ENCODE assay signal across 11 mouse cellular contexts in the genomic region with DNA sequence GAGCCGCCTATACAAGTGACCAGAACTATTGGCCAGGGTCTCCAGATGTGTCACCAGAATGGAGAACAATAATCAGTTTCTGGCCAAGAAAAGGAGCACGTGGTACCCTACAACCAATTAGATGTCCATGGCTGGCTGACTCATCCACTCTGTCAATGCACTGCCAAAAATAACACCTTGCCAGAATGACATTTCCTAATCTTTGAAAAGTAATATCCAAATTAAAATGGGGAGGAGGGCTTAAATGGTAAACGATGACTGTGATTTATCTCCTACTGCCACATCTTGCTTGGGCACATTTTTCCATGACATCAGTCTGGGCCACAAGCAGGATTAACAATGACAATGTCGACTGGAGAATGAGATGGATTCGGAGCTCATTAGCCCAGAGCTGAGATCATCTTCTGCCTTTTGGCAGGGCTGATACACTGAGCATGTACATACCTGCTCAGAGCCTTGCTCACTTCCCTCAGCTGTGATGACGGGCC.
DNase-seq lines count a peak whose midpoint lies in the region; ATAC-seq and TF ChIP-seq lines count a peak whose summit lies in the region.
"Had no signal": no experiment of that assay in that cellular context is flagged by ENCODE, and none has a peak within 500 bp of the region (broad histone marks: within the 10 kb centered on the region; RNA-seq: fewer than 3 reads in every experiment).

No protein-coding gene starts in this region.

- 83% methylated on average over 6 of the region's 6 CpGs for WGBS in limb, embryonic 13.5 days
- 83% methylated on average over 6 of the region's 6 CpGs for WGBS in limb, embryonic 10.5 days
- 62% methylated on average over 6 of the region's 6 CpGs for WGBS in midbrain, postnatal 0 days

- no peaks in the 10 kb centered on the region for H3K9me3 ChIP-seq in limb, embryonic 13.5 days
- no peaks in the 10 kb centered on the region for H3K9me3 ChIP-seq in limb, embryonic 10.5 days (replicated peaks)
- no peaks in the 10 kb centered on the region for H3K9me3 ChIP-seq in midbrain, postnatal 0 days (ENCODE audit: low read length)

- TF ChIP-seq CTCF in midbrain, postnatal 0 days (IDR thresholded peaks at IDR 0.05): no peak

- H3K36me3 ChIP-seq in limb, embryonic 13.5 days: no peaks in the 10 kb centered on the region
- H3K36me3 ChIP-seq in limb, embryonic 10.5 days: peaks cover 19% of the 10 kb centered on the region
- no peaks in the 10 kb centered on the region for H3K36me3 ChIP-seq in midbrain, postnatal 0 days (ENCODE audit: insufficient read depth, low read length)

- H3K4me2 ChIP-seq in limb, embryonic 13.5 days (replicated peaks): no peak overlapping the region
- no peak overlapping the region for H3K4me2 ChIP-seq in midbrain, postnatal 0 days (ENCODE audit: low read depth, low read length, poor library complexity, severe bottlenecking)

- no peak overlapping the region; the same call in 1 of the 2 replicates for H3K27ac ChIP-seq in limb, embryonic 13.5 days
- no peak overlapping the region for H3K27ac ChIP-seq in limb, embryonic 10.5 days
- H3K27ac ChIP-seq in midbrain, postnatal 0 days (ENCODE audit: low read depth, low read length): 0 out of 2 replicates have a peak overlapping the region, but pooled peaks have one; percentile 14

- peak; percentile 36 for DNase-seq in adrenal gland, postnatal 14 days
- no peak for DNase-seq in adrenal gland, adult 8-10 months
- DNase-seq in limb, embryonic 10.5 days (ENCODE audit: low spot score): no peak
- peak; percentile 72 for DNase-seq in fat pad, adult 2 months (ENCODE audit: extremely low read depth, low read depth, low spot score)
- no peak for DNase-seq in midbrain, postnatal 0 days (ENCODE audit: low spot score)
- DNase-seq in c-Kit-positive CD71-positive TER-119-positive erythroid progenitor cells, embryonic 14.5 days (ENCODE audit: low spot score): no peak
- DNase-seq: B cell, adult 2 months; cerebellum, postnatal 36 days; kidney, postnatal 10 days had no signal

- H3K4me1 ChIP-seq in limb, embryonic 13.5 days: peaks cover 70% of the 10 kb centered on the region
- H3K4me1 ChIP-seq in limb, embryonic 10.5 days: peaks cover 97% of the 10 kb centered on the region
- H3K4me1 ChIP-seq in midbrain, postnatal 0 days (ENCODE audit: insufficient read depth, low read length): peaks cover 4% of the 10 kb centered on the region; the same call in 1 of the 2 replicates

- H3K27me3 ChIP-seq in limb, embryonic 13.5 days: peaks cover 24% of the 10 kb centered on the region
- H3K27me3 ChIP-seq in limb, embryonic 10.5 days (ENCODE audit: low read depth, poor library complexity, severe bottlenecking): no peaks in the 10 kb centered on the region
- no peaks in the 10 kb centered on the region for H3K27me3 ChIP-seq in midbrain, postnatal 0 days (ENCODE audit: insufficient read depth, low read length)

- no peak overlapping the region for H3K9ac ChIP-seq in limb, embryonic 13.5 days
- no peak overlapping the region for H3K9ac ChIP-seq in midbrain, postnatal 0 days (replicated peaks; ENCODE audit: low read length, poor library complexity, severe bottlenecking)

- no peak overlapping the region for H3K4me3 ChIP-seq in limb, embryonic 13.5 days
- no peak overlapping the region for H3K4me3 ChIP-seq in limb, embryonic 10.5 days
- no peak overlapping the region for H3K4me3 ChIP-seq in midbrain, postnatal 0 days (ENCODE audit: low read depth, low read length)

- peak; percentile 33; the same call in 1 of the 2 replicates for ATAC-seq in limb, embryonic 13.5 days (ENCODE audit: low FRiP score, low read depth)
- ATAC-seq in midbrain, postnatal 0 days (ENCODE audit: low FRiP score): no peak
- ATAC-seq in granulocyte monocyte progenitor cell, adult 5-6 weeks (replicated peaks; ENCODE audit: poor library complexity, severe bottlenecking): no peak

Comparison
In these comparisons a context has a peak if more than half of its experiments do, and no peak if none do; other contexts are left out.
1. DNase-seq: peak in adrenal gland, postnatal 14 days (single experiment) and fat pad, adult 2 months (single experiment); none in adrenal gland, adult 8-10 months (single experiment), limb, embryonic 10.5 days (single experiment), midbrain, postnatal 0 days (single experiment) and c-Kit-positive CD71-positive TER-119-positive erythroid progenitor cells, embryonic 14.5 days (single experiment).